Mouse (Mus musculus) cerebellum, postnatal 14 days (tissue): ENCODE measurements at regions not wholly inside any gene's neighbourhood (a gene's known extent, or its start where the extent isn't known, plus 50 kb on each side); places are given as distances from the start of the nearest gene placed in this dataset.

Experiments used
- DNase-seq, 2 experiments: peaks; one replicate each; pipeline ENCODE4 v3.0.0; 2021; ENCODE audit warnings: mixed read lengths in 2 of 2

DNA sequence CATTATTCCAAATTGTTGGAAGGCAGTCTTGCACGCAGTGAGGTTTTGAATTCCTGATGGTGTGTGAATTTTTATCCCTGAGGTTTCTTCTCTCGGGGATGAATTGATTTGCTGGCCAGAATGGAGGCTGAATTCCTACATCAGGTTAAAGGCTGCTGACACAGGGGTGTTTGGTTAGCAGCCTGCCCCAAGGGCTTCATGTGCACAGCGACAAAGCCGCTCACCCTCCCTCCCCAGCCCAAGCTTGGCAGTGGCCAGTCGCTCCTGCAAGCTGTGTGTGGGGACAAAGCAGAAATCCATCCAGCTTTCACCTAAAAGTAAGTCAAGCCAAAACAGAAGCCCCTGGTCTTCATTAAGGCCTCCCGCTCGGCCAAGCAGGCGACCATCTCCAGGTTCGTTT lies 151.4 kb upstream of the Eomes start:
- peak; percentile 16 to 17 for DNase-seq

DNA sequence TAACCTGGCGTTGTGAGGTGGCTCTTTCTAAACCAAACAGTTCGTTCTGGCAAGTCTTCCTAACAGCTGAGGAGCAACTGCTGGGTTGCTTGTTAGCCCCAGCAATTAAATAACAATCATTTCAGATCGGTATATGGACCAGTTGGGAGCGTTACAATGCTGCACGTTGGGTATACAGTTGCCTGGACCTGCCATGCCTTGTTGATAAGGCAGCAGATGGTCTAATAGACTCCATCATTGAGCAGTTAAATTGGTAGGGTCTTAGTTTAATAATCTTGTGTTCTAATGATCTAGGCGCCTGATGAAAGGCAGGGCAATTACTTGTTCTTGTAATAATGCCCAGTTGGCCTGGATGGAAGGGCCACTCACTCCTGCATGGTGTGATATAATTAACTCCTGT lies 150.1 kb upstream of the Eomes start:
- no peak for DNase-seq

DNA sequence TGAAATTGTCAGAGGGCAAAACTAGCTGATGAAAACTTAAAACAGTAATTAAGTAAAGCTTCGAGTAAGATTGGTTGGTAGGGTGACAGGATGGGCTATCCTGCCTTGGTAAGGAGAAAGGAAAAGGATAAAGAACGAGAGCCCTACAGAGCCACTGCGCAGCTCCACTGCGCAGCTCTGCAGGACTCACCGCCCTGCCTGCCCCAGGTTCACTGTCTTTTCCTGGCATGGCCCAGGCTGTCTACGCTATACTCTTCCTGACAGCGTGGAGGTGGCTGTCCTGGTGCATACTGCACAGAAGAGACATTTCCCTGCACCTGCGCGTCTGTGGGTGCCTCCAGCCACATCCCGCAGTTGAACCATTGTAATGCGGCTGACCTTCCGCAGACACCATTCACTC lies 136.6 kb upstream of the Eomes start:
- DNase-seq, result peak; percentile 27 to 39

DNA sequence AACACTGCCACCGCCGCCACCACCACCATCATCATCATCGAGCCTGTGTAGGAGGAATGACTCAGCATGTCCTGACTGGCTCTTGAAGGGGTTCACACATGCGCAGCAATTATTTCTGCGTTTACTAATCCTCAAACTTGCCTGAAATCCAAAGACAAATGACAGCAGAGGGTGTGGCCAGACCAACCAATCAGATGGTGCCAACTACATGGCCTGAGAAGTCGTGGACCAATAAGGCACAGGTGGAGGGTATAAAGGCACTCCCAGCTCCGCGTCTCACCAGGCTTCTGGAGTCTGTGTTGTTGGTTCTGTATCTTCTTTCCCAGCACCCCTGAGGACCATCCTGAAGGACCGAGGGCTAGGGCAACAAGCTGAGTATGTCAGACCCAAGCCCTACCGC lies 123.1 kb upstream of the Eomes start:
- DNase-seq, result no peak

DNA sequence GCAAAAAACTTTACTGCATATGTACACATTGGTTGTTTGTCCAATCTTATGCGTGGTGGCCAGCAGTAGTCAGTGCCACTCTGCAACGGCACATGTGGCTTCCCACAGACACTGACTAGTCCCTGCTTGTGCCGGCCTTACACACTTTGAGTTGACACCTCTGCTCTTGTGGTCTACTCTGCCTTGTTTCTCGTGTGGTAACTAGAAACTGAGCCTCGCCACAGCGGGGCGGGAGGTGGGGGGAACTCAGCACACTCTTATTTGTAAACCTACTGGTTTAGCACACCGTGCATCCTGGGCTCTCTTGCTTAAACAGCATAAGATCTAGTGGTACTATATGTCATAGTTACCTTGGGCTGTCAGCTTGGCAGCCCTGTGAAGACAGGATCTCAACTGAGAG lies 120.6 kb upstream of the Eomes start:
- no peak for DNase-seq

DNA sequence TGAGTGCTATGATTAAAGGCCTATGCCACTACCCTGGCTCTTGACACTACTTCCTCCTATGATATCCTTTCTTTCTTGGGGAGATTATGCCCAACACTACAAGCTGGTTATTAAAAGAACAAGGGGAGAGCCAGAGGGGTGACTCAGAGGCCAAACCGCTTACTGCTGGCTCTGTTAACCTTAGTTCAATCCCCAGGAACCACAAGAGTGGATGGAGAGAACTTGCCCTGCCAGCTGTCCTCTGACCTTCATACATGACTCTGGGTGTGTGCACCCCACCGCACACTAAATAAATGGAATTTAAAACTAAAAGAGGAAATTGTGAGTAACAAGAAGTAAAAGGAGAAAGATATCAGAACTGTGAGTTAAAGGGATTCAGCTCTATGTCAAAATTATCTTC lies 114.1 kb upstream of the Eomes start:
- DNase-seq, result no peak

DNA sequence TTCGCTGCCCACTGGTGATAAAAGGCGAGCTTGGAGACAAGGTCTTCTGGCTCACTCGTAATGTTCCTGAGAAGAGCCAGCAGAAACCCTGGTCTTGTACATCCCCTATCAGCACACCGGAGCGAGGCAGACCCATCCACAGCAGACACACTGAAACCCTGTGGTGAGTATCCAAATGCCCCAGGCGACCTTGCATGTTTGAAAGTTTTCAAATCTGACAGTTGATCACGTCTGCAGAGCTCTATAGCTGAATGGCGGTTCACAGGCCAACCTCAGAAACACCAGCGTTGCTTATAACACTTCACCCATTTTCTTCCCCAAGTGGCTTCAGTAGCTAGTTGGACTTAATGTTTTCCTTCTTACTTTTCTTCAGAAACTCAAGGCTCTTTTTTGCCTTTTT lies 112.6 kb upstream of the Eomes start:
- DNase-seq, result no peak

DNA sequence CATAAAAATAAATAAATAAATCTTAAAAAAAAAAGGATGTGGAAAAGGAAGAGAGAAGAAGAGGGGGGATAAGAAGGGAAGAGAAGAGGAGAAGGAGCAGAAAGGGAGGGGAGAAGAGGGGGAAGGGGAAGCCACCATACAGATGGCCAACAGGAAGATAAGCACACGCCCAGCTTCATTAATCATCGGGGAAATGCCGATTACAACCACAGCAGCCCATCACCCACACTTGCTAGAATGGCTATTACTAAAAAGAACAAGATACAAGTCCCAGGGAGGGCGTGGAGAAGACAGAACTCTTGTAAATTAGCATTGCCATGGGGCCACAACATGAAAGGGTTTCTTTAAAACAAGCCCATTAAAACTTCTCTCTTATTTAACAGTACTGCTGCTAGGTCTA lies 110.7 kb upstream of the Eomes start:
- DNase-seq, result no peak

DNA sequence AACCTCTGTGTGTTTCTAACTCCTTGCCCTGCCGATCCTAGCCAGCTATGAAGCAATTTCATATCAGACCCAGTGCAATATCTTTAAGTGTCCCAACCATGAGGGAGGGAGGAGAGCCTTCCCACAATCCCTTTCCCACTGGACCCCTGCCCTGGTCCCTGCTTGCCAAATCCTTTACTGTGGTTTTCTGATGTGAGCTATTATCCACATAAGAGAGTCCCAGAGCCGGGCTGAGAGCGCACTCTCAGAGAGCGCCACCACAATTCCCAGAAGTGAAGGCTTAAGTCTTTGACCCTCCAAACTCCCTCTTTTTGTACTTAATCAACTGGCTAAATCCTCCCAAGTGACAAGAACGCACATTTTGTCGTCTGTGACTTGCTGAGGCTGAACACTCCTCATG lies 107.4 kb upstream of the Eomes start:
- DNase-seq, result no peak

DNA sequence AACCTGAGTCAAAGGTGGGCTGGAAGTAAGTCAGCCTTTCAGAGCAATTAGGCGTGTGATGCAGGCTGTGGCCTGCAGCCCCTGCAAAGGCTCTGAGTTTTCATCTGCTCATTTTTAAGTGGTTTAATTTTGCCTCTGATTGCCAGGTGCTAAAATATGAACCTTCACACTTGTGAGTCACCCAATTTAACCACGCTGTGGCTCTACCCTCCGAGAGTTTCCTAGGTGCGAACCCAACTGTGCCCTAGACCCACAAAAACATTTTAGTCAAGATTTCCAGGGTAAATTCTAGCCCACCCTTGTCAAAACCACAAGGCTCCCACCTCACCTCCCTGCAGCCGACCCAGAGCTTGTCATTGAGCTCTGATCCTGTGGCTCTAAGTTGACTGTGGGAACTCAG lies 103.3 kb upstream of the Eomes start:
- DNase-seq, result no peak

DNA sequence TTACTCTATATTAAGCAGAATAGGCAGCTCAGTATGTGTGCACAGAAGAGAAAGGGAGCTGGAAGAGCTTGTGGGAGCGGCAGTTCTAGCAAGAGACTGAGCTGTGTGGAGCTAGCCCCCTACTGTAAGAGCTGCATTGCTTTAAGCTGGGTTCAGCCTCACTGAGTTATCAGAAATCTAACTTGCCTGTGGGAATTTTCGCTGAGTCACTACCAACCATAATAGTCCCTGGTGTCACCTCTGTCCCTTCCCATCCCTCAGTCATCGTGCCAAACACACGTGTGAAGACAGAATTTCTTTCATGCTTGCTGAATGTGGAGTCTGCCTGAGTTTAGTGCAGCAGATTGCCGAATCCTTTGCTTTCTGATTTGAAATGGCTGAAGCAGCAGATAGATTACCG lies 99.0 kb upstream of the Eomes start:
- no peak for DNase-seq

DNA sequence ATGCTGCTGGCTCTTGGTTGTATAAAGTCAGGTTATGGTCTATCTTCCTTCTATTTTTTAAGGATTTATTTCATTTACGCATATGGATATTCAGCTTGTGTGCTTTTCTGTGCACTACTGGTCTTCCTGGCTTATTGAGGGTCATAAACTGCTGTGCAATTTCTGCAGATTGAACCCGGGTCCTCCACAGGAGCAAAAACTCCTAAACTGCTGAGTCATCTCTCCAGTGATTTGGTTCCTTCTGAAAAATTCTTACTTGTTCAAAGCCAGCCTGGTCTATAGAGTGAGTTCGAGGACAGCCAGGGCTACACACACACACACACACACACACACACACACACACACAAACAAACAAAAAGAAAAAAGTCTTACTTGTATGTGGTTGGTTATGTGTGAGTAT lies 95.5 kb upstream of the Eomes start:
- DNase-seq, result no peak

DNA sequence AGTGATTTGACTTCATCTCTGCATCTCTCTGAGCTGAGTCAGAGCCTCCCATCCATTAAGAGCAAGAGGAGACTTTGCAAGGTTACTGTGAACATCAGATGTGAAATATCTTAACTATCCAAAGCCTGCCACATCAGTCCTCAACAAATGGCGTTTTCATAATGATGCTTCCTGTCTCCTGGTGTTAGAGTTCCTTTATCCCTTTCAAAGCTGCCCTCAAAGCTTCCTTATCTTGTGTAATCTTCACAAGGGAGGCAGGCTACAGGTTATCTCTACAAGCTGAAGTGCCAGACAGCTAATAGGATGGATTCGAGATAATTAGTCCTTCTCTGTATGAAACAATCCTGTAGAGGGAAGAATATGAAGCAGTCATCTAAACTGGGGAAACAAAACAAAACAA lies 93.4 kb upstream of the Eomes start:
- no peak for DNase-seq

DNA sequence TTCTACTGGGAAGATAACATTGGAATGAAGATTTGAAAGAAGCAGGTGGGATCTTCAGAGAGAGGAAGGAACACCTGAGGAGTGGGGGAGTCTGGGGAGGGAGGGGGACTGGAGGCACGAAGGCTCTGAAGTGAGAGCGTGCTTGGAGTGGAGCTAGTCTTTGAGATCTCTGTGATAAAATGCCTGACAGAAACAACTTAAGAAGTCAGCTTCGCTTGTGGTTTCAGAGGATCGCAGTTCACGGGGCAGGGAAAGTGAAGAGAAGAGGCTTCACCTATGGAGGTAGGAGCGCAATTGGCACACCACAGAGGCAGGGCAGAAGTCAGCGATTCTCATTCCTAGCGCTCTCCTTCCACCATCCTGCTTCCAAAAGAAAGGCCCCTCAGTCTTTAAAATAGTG lies 90.4 kb upstream of the Eomes start:
- DNase-seq, result no peak

DNA sequence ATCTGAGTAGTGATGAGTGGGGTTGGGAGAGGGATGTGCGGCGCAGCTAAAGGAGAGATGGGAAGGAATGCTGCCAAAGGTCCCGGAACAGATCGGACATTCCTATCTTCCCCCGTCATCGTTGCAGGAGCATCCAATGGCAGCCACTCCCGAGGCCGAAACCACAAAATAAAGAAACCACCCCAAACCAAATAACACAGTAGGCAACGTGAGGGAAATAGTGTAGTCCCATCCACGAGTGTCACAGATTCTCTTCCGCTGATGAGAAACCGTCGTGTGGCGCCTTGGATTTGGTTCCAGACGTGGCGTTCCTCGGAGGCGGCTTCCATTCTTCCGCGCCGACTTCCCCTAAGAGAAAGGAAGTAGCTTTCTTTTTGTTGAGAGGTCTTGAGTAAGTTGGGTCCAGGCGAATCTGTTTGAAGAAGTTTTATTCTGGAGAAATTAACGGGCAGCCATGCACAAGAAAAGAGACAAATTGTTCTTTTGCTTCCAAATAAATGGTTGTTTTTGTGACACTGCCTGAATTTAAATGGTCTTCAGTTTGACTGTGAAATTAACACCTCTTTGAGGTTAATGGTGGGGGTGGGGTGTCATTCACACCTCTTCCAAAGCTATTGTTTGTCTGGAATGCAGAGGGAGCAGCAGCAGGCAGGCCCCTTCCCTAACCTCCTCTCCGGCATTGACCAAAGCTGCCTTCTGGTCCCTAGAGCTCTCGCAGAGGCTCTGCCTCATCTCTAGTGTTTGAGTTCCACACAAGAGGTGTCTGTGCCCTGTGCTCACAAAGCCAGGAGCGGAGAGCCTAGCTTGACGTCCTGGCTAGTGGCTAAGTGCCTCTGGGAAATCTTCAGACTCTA lies 88.3 kb upstream of the Eomes start:
- DNase-seq, result no peak

DNA sequence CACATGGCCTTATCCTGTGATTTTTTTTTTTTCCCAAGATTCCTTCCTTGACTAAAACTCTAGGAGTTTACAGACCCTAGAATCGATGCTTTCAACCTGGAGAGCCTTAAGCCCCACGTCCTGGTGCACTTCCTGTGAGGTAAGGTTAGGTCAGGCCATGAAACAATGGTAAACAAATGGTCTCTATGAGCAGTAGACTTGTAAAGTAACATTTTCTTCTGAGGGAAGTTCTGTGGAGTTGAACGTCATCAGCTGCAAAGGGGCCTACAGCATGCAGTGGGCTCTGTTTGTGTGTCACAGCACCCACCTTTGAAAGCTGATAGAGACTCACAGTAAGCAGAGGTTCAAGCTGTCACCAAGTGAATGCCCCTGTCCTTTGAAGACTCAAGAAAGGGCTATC lies 87.3 kb upstream of the Eomes start:
- no peak for DNase-seq

DNA sequence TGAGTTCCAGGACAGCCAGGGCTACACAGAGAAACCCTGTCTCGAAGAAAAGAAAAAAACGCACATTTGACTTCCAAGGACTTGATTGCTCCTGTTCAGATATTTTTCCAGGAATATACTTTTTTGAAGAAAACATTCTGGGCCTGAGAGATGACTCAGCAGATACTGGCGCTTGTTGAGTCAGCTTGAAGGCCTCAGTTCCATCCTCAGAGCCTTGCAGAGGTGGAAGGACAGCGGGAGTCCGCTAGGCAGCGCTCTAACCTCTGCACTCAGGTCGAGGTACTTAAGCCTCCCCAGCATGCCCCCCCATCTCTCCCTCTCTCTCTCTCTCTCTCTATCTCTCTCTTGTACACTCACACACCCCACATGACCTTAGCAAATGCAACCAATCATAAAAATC lies 86.3 kb upstream of the Eomes start:
- DNase-seq, result no peak

DNA sequence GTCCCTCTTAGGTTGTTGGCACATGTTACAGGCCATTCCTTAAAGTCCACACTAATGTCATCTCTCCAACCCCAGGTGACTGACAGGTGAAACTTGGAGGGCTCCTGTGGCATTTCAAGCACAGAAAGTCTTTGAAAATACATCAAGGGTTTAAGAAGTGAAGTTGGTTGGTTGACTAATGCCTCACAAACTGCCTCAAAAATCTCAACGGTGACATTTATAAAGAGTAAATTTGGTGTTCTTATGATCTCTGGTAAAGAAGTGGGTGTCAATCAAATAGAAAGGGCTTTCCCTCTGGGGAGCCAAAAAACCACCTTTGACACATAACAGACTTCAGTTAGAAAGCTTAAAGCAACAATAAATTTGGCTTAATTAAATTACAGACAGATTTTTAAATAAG lies 85.2 kb upstream of the Eomes start:
- no peak for DNase-seq

DNA sequence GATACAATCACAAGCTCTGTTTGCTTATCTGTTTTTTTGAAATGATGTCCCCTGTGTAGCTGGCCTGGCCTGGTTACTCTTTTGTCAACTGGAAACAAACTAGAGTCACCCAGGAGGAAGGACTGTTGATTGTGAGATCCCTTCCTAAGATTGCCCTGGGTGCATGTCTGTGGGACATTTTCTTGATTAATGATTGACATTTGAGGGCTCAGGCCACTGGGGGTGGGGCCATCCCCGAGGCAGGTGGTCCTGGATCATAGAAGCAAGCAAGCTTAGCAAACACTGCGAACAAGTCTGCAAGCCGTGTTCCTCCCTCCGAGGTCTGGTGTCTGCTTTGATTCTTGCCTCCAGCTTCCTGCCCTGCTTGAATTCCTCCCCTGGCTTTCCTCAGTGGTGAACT lies 84.4 kb upstream of the Eomes start:
- DNase-seq, result no peak

DNA sequence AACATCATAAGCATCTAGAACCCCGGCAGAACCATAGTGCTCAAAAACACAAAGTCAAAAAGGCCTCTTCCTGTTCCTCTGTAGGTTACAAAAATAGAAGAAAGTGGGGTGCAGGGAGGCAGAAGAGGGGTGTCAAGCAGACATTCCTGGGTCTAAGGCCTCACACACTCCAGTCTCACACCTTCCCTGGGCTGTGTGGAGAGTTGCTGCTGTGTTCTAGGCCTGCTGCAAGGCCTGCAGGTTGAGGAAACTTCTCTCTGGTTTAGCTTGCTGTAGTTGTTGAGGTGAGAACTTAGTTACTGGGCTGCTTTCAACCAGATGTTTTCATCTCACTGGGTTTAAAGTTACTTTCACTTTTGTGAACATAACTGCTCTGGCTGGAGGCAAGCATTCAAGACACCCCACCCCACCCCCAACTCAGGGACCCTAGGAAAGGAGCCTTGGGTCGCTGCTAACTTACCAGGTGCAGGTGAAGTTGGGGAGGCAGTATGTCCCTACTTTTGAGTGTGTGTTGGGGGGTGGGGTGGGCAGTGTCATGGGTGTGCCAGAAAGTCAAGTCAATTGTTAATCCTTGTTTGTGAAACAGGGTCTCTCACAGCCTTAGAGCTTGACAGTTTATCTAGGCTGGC lies 81.5 kb upstream of the Eomes start:
- DNase-seq, result no peak

DNA sequence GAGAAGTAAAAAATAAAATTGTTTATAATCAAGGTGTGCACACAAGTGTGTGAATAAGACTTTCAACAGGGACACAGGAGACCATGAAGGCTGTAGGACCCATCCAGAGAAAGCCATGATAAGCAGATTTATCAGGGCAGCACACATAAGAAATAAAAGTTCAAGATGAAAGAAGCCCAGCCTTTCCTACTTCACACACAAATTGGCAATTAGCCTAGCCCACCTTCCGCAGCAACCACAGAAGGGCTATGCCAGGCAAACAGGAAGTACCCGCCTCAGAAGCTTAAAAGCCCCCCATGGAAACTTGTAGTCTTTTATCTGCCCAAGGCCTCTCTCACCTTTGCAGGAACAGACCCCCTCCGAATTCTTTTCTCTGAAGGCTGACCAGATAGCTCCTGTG lies 77.5 kb upstream of the Eomes start:
- DNase-seq, result no peak

DNA sequence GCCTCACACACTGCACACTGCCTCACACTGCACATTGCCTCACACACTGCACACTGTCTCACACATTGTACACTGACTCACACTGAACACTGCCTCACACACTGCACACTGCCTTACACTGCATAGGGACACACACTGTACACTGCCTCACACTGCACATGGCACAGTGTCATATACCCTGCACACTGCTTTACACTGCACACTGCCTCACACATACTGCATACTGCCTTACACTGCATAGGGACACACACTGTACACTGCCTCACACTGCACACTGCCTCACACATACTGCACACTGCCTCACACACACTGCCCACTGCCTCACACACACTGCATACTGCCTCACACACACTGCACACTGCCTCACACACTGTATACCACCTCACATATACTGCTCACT lies 76.8 kb upstream of the Eomes start:
- no peak for DNase-seq

DNA sequence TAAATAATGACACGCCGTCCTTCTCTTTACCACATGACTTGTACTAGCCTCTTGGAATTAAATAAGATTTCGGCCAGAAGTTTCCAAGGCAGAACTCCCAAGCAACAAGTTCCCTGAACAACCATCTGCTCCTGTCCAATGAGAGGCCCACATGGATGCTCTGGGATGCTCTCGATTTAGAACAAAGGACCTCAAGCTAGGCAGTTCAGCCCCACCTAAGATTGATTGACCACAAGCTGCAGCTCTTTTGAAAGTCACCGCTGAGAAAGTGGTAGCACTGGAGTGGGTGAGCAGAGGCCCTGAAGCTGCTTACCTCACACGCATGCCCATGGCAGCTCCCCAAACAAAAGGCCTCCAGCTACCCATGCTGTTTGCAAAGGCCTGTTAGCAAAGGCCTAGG lies 73.1 kb upstream of the Eomes start:
- no peak for DNase-seq

DNA sequence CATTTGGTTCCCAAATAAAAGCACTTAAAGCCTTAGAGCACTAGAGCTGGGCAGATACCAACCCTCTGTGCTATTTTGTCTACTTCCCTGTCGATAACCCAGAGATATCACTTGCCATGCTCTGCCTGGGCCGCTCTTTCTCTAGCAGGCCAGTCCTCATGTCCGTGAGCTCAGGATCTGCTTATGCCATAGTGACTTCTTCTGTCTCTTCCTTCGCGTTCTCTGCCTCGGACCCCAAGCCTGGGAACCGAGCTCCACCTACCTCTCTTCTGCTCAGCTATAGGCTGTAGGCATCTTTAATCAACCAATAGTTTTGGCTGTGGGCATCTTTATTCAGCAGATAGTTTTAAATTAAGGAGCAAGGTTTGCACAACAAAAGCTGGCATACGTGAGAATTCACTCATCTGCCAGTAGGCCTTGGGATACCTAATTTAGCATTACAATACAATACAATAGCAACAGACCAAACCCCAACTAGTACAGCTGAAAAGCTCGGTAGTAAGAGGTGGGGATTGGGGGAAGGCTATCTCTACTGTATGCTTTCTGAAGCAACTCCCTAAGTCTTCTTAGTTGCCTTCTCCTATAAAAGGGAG lies 72.0 kb upstream of the Eomes start:
- DNase-seq, result no peak

DNA sequence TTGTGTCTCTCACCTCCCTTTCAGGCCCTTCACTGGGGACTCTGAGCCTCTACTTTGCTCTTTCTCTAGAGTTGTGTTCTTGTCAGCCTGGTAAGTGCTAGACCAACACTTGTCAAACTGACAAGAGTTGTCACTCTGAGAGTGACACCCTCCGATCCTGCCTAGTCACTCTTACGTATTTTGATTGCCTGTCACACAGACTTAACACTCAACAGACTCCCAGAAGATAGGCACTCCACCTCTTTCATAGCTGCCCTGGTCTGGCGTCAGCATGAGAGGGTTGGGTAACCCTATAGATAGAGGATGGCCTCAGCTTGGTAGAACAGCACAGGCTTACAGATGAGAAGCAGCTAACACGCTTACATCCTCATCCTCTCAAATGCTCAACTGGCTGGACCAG lies 62.0 kb upstream of the Eomes start:
- DNase-seq, result no peak
